Mouse (Mus musculus): ENCODE data around the gene Hccs.
"Not testable (repeated sequence)": the region's sequence is repeated elsewhere in the genome, so short reads cannot be mapped to it uniquely, and the experiment has no call there.

Gene Hccs

DNA sequence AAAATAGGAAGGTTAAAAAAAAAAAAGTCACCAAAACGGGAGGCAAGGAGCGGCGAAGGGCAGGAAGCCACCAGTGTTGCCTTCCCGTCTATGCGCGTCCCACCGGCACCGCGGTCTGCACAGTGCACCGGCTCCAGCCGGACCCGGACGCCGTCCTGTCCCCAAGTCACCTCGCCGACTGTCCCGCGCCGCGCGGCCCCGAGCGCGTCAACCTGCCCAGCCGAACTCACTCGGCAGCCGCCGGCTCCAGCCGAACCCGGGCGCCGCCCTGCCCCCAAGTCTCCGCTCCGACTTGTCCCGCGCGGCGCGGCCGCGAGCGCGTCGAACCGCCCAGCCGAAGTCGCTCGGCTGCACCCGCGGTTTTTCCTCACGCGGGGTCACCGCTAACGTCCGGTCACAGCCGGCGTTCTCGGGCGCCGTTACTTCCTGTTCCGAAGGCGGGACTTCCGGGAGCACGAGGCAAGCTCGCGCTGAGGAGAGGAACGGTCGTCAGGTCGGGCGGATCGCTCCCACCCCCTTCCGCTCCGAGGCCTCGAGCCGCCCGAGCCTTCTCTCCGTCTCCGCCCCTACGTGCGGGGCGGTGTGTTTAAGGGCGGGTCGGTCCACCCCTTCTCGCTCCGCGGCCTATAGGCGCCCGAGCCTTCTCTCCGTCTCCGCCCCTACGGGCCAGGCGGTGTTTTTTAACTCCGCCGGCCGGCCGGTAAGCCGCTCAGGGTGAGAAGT lies at the start of gene Hccs:
Hccs (minus strand) TSS at position 428 of the 723 bp plus-strand sequence.
- peak; percentile 79 for DNase-seq (ENCODE audit: low read depth)

GRCm38 (mm10) chrX:169357146-169357772 lies 37.1 kb upstream of the Hccs start:
- no peak for DNase-seq (ENCODE audit: low read depth)

- DNase-seq (ENCODE audit: low read depth) = no peak
Measured at GRCm38 (mm10) chrX:169338213-169338612, 18.0 kb upstream of the Hccs start.

DNA sequence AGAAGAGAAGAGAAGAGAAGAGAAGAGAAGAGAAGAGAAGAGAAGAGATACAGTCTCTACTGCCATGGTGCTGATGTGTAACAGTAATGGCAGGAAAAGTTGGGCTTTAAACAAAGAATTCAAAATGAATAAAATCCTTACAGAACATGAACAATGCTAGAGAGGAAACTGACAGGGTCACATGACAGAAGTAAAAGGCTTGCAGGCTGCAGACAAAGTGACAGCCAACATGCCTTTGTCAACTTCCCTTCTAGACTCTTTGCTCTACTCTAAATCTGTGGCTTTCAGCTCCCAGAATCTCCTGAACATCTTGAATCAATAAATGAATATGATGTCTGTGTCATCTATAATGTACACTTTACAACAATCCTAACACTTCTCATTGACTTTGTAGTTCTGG lies 17.4 kb upstream of the Hccs start:
- DNase-seq (ENCODE audit: low read depth) = no peak

- DNase-seq (ENCODE audit: low read depth) = peak; percentile 25
Measured at GRCm38 (mm10) chrX:169332264-169332663, 12.1 kb upstream of the Hccs start.

GRCm38 (mm10) chrX:169325929-169326595 lies 5.9 kb upstream of the Hccs start:
- DNase-seq (ENCODE audit: low read depth) = no peak

DNA sequence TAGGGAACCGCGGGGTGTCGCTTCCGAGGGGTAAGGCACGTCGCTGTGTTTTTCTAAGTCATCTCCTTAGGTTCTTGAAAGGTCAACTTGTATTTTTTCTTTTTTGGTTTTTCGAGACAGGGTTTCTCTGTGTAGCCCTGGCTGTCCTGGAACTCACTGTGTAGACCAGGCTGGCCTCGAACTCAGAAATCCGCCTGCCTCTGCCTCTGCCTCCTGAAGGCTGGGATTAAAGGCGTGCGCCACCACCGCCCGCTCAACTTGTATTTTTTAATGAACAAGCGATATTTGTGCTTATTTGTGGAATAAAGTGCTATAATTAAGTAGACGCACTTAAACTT lies 465 bp upstream of the Hccs start:
- DNase-seq (ENCODE audit: low read depth) = not testable (repeated sequence)

DNA sequence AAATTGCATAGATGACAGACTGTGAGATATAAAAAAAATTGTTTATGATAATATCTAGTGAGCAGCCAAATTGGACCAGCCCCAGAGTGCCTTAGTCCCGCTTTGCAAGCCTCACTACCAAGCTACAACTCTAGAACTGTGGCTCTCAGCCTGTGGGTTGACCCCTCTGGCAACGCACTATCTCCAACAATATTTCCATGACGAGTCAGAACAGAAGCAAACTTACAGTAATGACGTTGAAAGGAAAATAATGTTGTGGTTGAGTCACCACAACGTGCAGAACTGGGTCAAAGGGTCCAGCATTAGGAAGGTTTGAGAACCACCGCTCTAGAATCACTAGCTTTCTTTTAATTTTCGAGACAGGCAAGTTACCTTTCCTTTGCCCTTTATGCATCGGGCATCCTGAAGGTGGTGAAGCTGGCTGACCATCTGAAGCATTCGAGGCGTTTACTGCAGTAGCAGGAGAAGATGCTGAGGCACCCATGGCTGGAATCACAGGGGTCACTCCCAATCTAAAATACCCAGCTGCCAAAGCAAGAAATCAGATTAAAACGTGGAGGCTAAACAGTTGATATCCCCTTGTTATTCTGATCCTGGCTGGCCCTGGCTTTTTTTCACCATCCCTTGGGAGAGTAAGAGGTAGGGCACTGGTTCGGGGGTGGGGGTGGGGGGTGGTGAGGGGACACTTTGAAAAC lies 959 bp downstream of the Hccs start:
- no peak for DNase-seq (ENCODE audit: low read depth)

DNA sequence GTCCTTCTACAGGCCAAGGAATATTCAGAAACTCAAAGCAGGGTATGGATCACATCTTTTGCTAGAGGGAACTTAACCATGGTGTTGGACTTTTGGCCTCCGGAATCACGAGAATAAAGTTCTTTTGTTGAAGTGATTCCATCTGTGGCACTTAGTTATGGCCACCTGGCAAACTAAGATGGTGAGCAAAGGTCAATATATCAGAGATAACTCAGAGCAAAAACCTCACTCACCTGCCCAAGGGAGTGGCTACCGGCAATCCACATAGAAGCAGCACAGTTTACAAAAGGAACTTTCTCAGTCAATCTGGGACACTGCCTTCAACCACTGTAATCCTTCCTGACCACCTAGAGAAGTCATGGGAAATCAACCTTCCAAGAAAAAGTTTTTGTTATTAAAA lies 11.6 kb downstream of the Hccs start:
- DNase-seq (ENCODE audit: low read depth) = no peak

GRCm38 (mm10) chrX:169303945-169304344 lies 16.2 kb downstream of the Hccs start:
- no peak for DNase-seq (ENCODE audit: low read depth)

- DNase-seq (ENCODE audit: low read depth) = no peak
Measured at GRCm38 (mm10) chrX:169302271-169303045, 17.7 kb downstream of the Hccs start.

- no peak for DNase-seq (ENCODE audit: low read depth)
Measured at GRCm38 (mm10) chrX:169299579-169299978, 20.6 kb downstream of the Hccs start.

- DNase-seq (ENCODE audit: low read depth) = no peak
Measured at GRCm38 (mm10) chrX:169263433-169264172, 56.6 kb downstream of the Hccs start.

GRCm38 (mm10) chrX:169262212-169262611 lies 58.0 kb downstream of the Hccs start:
- DNase-seq (ENCODE audit: low read depth) = no peak

DNA sequence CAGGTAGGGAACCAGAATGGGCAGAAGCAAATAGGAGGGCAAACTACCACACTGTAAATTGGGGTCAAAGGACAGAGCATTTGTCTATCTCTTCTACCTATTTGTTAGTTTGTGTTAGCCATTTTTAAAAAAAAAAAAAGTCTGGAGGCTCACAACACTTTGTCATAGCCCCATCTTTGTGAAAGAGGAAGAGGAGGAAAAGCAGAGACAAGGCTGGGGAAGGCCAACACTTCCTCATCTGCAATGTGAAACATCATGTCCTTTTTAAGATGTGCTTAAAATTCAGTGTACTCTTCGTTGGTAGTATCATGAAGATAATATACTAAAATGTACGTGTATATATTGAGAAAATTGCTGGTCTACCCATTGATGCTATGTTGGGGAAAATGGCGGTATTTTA lies 59.1 kb downstream of the Hccs start:
- DNase-seq (ENCODE audit: low read depth) = no peak

DNA sequence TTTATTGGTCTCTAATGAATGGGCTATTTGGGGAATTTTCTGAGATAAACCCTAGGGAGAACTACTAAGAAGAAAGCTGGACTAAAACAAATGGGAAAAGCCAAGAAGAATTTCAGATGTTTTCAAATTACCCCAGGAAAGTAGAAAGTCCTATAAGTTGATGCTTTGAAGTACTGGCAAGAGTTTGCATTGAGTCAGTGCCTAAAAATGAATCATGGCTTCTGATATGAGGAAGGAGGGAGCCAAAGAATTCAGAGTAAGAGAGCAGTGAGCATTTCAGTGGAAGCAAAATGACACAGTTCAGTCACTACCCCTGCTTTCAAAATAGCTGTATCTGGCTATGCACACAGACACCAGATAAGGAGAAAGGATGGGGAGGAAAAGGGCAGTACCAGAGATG lies 63.4 kb downstream of the Hccs start:
- DNase-seq (ENCODE audit: low read depth) = no peak

GRCm38 (mm10) chrX:169255915-169256314 lies 64.3 kb downstream of the Hccs start:
- DNase-seq (ENCODE audit: low read depth) = no peak

- DNase-seq (ENCODE audit: low read depth) = no peak
Measured at GRCm38 (mm10) chrX:169222357-169223062, 97.7 kb downstream of the Hccs start.

DNA sequence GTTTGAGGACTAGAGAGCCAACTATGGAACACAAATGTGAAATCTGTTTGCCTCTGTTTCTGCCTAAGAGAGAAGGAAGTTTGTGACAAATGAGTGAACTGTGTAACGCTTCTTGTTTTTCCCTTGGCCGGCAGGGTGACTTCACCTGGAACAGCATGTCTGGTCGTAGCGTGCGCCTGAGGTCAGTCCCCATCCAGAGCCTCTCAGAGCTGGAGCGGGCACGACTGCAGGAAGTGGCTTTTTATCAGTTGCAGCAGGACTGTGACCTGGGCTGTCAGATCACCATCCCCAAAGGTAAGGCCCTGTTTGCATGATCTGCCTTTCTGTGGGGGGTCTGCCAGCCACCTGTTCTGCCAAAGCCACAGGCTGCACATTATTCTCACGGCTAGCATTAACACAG lies 100.1 kb downstream of the Hccs start:
- DNase-seq (ENCODE audit: low read depth) = no peak

GRCm38 (mm10) chrX:169210019-169210418 lies 110.2 kb downstream of the Hccs start:
- DNase-seq (ENCODE audit: low read depth) = no peak
